Mouse (Mus musculus) cerebellum, adult 11-12 months (tissue): Measurements from ENCODE around the gene Myo18a.

Source experiments
- DNase-seq: peaks from one replicate; pipeline ENCODE4 v3.0.0; 2022

The Myo18a gene

GRCm38 (mm10) chr11:77874685-77875231, 111.7 kb downstream of the Myo18a start:
- no peak for DNase-seq

GRCm38 (mm10) chr11:77875269-77875668, 112.2 kb downstream of the Myo18a start:
- no peak for DNase-seq

GRCm38 (mm10) chr11:77875847-77876759, 113.1 kb downstream of the Myo18a start:
- DNase-seq = peak; percentile 70

- no peak for DNase-seq
Measured at GRCm38 (mm10) chr11:77876760-77877148, 113.7 kb downstream of the Myo18a start.

DNA sequence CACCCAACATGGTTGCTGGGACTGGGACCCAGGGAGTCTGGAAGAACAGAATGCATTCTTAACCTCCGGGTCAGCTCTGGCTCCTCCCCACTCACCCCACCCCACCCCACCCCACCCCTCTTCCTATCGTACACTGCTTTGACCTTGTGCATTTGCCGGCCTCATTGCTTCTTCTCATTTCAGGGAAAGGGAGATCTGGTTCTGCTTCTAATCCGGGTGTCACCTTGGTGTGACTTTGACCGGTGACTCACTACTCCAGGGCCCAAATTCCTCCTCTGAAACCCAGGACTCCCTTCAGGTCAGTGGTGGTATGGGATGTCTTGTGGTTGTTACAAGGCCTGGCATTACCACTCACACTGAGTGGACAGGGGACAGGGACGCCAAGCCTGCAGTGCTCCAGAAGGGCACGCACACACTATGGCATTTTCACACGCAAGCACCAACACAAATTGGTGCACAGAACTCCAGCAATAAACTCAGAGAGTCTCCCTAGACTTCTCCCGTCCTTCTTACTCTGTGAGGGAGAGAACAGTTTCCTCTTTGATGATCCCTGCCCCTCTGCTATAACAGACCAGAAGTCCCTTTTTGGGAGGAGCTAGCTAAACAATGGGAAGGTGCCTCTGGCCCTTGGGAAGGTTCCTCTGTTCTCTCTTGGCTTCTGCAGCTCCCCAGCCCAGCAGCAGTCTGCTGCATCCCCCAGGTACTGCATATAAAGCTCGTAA, 121.6 kb downstream of the Myo18a start:
- DNase-seq = no peak

DNA sequence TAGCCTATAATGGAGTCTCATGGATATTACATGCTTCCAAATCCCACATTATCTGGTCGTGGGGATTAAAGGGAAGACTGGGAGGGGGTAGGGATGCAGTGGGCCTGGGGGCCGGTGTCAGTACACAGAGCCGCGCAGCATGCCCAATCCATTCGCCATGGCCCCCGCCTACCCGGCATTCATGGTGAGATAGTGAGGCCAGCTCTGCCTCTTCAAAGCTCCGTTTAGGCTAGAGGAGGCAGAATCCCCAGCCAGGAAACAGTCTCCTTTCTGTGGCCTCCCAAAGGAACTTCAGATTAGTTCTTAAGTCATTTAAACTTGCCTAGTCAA, 122.2 kb downstream of the Myo18a start:
- DNase-seq = no peak

DNA sequence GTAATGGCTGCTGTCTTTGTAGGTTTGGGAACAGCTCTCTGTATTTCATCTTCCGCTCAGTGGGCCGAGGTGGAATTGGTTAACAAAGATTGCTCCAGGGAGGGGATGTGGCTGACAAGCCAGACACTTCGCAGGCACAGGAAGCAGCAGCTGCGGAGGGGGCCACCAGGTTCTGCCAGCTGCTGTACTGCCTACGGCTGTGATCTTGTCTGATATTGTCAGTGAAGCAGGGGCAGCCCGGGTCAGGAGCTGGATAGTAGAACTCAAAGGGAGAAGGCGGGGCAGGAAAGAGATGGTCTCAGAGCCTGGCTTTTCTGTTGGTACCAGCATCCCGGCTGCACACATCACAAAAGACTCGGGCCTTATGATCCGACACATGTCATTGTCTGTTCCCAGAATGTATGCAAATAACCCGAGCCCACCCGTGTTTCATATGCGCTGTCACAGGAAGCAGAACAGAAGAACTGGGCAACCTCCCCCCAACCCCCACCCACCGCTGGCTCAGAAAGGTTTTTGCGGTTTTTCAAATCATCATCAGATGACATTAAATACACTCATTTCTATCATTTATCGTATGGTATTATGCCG, 124.4 kb downstream of the Myo18a start:
- DNase-seq = no peak

DNA sequence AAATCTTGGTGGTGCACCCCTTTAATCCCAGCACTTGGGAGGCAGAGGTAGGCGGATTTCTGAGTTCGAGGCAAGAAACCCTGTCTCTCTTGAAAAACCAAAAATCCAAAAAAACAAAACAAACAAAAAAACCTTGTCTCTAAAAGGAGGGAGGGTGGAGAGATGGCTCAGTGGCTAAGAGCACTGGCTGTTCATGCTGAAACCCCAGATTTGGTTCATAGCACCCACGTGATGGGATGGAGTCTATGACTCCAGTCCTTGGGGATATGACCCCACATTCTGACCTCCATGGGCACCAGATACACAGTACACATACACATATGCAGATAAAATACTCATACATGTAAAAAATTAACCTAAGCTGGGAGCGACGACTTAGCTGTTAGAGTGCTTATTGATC, 125.8 kb downstream of the Myo18a start:
- DNase-seq = no peak

- DNase-seq = no peak
Measured at GRCm38 (mm10) chr11:77889484-77889883, 126.4 kb downstream of the Myo18a start.

GRCm38 (mm10) chr11:77890648-77891258, 127.7 kb downstream of the Myo18a start:
- no peak for DNase-seq

DNA sequence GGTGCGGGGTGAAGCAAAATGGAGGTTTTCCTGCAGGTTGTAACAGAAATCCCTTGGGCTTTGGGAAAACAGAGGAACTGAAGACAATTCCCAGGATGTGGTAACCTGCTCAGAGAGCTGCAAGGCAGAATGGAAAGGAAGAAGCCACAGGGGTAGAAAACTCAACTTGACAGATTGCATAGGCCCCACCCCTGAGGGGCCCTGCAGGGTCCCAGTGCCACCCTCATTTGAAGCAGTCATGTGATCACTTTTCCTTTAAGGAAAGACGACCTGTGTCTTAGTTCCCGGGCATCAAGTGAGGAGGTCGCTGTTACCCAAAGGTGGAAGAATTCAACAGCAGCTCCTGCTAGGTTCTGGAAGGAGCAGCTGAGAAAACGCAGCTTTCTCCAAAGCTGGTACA, 129.8 kb downstream of the Myo18a start:
- no peak for DNase-seq

GRCm38 (mm10) chr11:77893283-77893682, 130.2 kb downstream of the Myo18a start:
- no peak for DNase-seq

- DNase-seq = peak; percentile 91
Measured at GRCm38 (mm10) chr11:77893787-77894718, 131.0 kb downstream of the Myo18a start, which contains the start of gene Pipox. Gene Pipox, minus strand, starts transcription at chr11:77894096.

DNA sequence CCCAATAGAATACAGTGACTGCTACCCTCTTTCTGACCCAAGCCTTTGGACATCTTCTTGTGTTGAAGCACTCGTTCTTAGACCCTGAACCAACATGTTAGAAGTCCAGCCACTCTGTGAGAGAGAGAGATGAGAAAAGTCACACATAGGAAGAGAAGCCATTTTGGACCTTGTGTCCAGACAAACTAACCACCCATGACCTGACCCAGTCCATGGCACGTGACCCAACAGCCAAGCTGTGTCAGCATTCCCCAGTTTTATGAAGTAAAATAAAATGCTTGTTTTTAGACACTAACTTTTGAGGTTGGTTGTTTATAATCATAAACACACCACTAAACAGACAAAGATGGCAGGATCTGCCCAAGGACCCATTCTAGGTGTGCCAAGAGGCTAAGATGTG, 131.9 kb downstream of the Myo18a start:
- DNase-seq = no peak

DNA sequence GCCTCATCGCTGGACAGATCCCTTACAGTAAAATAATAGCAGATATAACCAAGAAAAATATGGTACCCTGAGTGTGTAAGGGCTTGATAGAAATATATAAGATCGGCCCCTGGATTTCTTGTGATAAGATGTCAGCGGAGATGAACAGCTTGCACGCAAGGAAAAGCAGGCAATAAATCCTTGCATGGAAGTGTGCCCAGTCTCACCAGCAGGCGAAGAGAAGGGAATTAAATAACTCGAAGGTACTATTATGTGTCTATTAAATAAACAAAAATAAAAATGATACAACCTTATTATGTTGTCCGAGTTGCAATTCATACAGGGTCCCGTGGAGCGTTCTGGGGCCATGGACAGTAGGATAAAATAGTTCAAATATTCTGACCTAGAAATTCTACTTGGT, 133.0 kb downstream of the Myo18a start:
- DNase-seq = no peak

GRCm38 (mm10) chr11:77896480-77896819, 133.4 kb downstream of the Myo18a start:
- DNase-seq = no peak

- peak; percentile 48 for DNase-seq
Measured at GRCm38 (mm10) chr11:77896820-77897805, 134.1 kb downstream of the Myo18a start.

DNA sequence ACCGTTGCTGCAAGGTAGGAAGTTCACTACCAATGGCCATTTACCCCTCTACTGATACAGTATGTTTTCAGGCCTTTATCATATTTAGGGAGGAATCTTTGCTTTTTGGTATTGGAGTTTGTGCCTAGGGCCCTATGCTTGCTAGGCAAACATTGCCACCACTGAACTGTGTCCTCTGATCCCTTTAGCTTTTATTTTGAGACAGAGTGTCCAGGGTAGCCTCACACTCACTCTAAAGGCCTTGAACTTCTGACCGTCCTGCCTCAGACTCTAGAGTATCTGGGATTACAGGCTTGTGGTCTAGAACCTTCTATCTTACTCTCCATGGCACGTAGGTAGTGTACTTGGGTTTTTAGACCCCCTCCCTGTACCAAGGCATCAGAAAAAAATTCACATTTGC, 137.1 kb downstream of the Myo18a start:
- no peak for DNase-seq

DNA sequence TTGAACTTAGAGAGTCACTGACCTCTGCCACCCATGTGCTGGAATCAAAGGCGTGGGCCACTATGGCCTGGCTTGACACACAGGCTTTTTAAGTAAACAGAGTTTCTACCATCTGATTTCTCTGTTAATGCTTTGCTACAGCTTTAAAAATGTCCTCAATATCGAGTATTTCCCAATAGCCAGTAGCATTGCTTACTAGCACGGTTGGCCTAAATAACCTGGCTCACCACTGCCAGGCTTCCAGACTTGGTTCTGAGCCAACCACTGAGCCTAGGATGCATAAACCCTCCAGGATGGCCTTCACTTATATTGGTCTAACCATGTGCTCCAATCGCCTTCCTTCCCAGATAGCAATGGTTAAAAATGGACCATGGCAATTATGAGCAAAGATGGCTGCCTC, 137.7 kb downstream of the Myo18a start:
- DNase-seq = no peak

GRCm38 (mm10) chr11:77901366-77901765, 138.3 kb downstream of the Myo18a start:
- DNase-seq = no peak
